ENCODE assay signal across 31 mouse cellular contexts in genomic region chr1:176124441-176124840, GRCm38 (mm10).
DNase-seq lines count a peak whose midpoint lies in the region; ATAC-seq and TF ChIP-seq lines count a peak whose summit lies in the region.
"Had no signal": no experiment of that assay in that cellular context is flagged by ENCODE, and none has a peak within 500 bp of the region (broad histone marks: within the 10 kb centered on the region; RNA-seq: fewer than 3 reads in every experiment).

No protein-coding gene starts in this region.

- no peaks in the 10 kb centered on the region for H3K36me3 ChIP-seq in heart, embryonic 10.5 days
- H3K36me3 ChIP-seq in heart, embryonic 13.5 days = no peaks in the 10 kb centered on the region
- H3K36me3 ChIP-seq in heart, embryonic 16.5 days (ENCODE audit: control insufficient read depth, insufficient read depth) = no peaks in the 10 kb centered on the region
- H3K36me3 ChIP-seq: embryonic facial prominence, embryonic 10.5 days; embryonic facial prominence, embryonic 13.5 days; forebrain, embryonic 12.5 days; forebrain, embryonic 15.5 days; hindbrain, embryonic 10.5 days; hindbrain, embryonic 13.5 days; intestine, embryonic 15.5 days; kidney, embryonic 15.5 days had no signal

- H3K4me2 ChIP-seq in heart, embryonic 13.5 days = peak overlapping the region; percentile 60
- peak overlapping the region; percentile 51 for H3K4me2 ChIP-seq in heart, embryonic 16.5 days (ENCODE audit: low read depth, low read length)
- H3K4me2 ChIP-seq: embryonic facial prominence, embryonic 13.5 days; forebrain, embryonic 12.5 days; forebrain, embryonic 15.5 days; hindbrain, embryonic 13.5 days; intestine, embryonic 15.5 days; kidney, embryonic 15.5 days had no signal

- no peak overlapping the region; the same call in 1 of the 2 replicates for H3K9ac ChIP-seq in heart, embryonic 13.5 days
- H3K9ac ChIP-seq in heart, embryonic 16.5 days (ENCODE audit: low read length) = no peak overlapping the region
- H3K9ac ChIP-seq: embryonic facial prominence, embryonic 13.5 days; forebrain, embryonic 12.5 days; forebrain, embryonic 15.5 days; hindbrain, embryonic 13.5 days; intestine, embryonic 15.5 days; kidney, embryonic 15.5 days had no signal

- no peak for ATAC-seq in heart, embryonic 13.5 days (ENCODE audit: extremely low read depth, insufficient number of reproducible peaks, low FRiP score, low TSS enrichment)
- no peak for ATAC-seq in heart, embryonic 16.5 days (replicated peaks; ENCODE audit: extremely low read depth, insufficient read depth, low FRiP score)
- ATAC-seq: activated CD4-positive, CD25-positive, alpha-beta regulatory T cell, adult 4 months; forebrain, embryonic 15.5 days; hindbrain, embryonic 16.5 days; intestine, embryonic 15.5 days had no signal

- peaks cover 14% of the 10 kb centered on the region for H3K4me1 ChIP-seq in cerebellum, adult 2 months (ENCODE audit: control insufficient read depth, insufficient read depth, low read length)
- peaks cover 7% of the 10 kb centered on the region; the same call in 1 of the 2 replicates for H3K4me1 ChIP-seq in heart, embryonic 10.5 days
- peaks cover 25% of the 10 kb centered on the region for H3K4me1 ChIP-seq in heart, embryonic 13.5 days
- peaks cover 11% of the 10 kb centered on the region for H3K4me1 ChIP-seq in heart, embryonic 16.5 days (ENCODE audit: control insufficient read depth, insufficient read depth, low read length)
- H3K4me1 ChIP-seq: embryonic facial prominence, embryonic 10.5 days; embryonic facial prominence, embryonic 13.5 days; forebrain, embryonic 12.5 days; forebrain, embryonic 15.5 days; hindbrain, embryonic 10.5 days; intestine, embryonic 15.5 days; kidney, embryonic 15.5 days had no signal

- H3K27ac ChIP-seq in cerebellum, adult 2 months (ENCODE audit: insufficient read depth, low read length) = peak overlapping the region; percentile 67; the same call in 1 of the 2 replicates
- no peak overlapping the region for H3K27ac ChIP-seq in heart, embryonic 10.5 days
- H3K27ac ChIP-seq in heart, embryonic 13.5 days (replicated peaks) = no peak overlapping the region
- H3K27ac ChIP-seq in heart, embryonic 16.5 days (ENCODE audit: low read length) = no peak overlapping the region
- H3K27ac ChIP-seq: embryonic facial prominence, embryonic 10.5 days; embryonic facial prominence, embryonic 13.5 days; forebrain, embryonic 12.5 days; forebrain, embryonic 15.5 days; gastrocnemius, adult 2 months; hindbrain, embryonic 10.5 days; hindbrain, embryonic 13.5 days; intestine, embryonic 15.5 days; kidney, embryonic 15.5 days had no signal

- H3K9me3 ChIP-seq in heart, embryonic 10.5 days = no peaks in the 10 kb centered on the region
- H3K9me3 ChIP-seq in heart, embryonic 13.5 days = no peaks in the 10 kb centered on the region
- 0 out of 2 replicates have a peak, but pooled peaks cover 2% of the 10 kb centered on the region for H3K9me3 ChIP-seq in heart, embryonic 16.5 days (replicated peaks; ENCODE audit: control insufficient read depth, low read length)
- H3K9me3 ChIP-seq: embryonic facial prominence, embryonic 10.5 days; embryonic facial prominence, embryonic 13.5 days; forebrain, embryonic 12.5 days; forebrain, embryonic 15.5 days; hindbrain, embryonic 10.5 days; hindbrain, embryonic 13.5 days; intestine, embryonic 15.5 days; kidney, embryonic 15.5 days had no signal

- H3K4me3 ChIP-seq in cerebellum, adult 2 months (replicated peaks; ENCODE audit: insufficient read depth, low read depth, low read length) = no peak overlapping the region
- H3K4me3 ChIP-seq in heart, embryonic 10.5 days = 0 out of 2 replicates have a peak overlapping the region, but pooled peaks have one; percentile 5
- peak overlapping the region; percentile 13 for H3K4me3 ChIP-seq in heart, embryonic 13.5 days
- H3K4me3 ChIP-seq in heart, embryonic 16.5 days (ENCODE audit: low read length) = 0 out of 2 replicates have a peak overlapping the region, but pooled peaks have one; percentile 10
- H3K4me3 ChIP-seq: embryonic facial prominence, embryonic 10.5 days; embryonic facial prominence, embryonic 13.5 days; erythroblast, embryonic 14.5 days; forebrain, embryonic 12.5 days; forebrain, embryonic 15.5 days; gastrocnemius, adult 2 months; hindbrain, embryonic 10.5 days; hindbrain, embryonic 13.5 days; intestine, embryonic 15.5 days; kidney, embryonic 15.5 days had no signal

- TF ChIP-seq POLR2A in cerebellum, adult 2 months (IDR thresholded peaks at IDR 0.05; ENCODE audit: borderline replicate concordance, insufficient read depth, low read length) = no peak

- TF ChIP-seq CTCF in cerebellum, adult 2 months (IDR thresholded peaks at IDR 0.05; ENCODE audit: borderline replicate concordance, insufficient read depth, low read depth, low read length) = no peak

- 30% methylated on average over 8 of the region's 8 CpGs for WGBS in cerebellum, adult 2 months
- WGBS in heart, embryonic 10.5 days = 46% methylated on average over 8 of the region's 8 CpGs
- WGBS in heart, embryonic 13.5 days = 35% methylated on average over 8 of the region's 8 CpGs
- 37% methylated on average over 8 of the region's 8 CpGs for WGBS in heart, embryonic 16.5 days

- H3K27me3 ChIP-seq in cerebellum, adult 2 months (ENCODE audit: control insufficient read depth, insufficient read depth, low read length) = no peaks in the 10 kb centered on the region
- H3K27me3 ChIP-seq in heart, embryonic 10.5 days (ENCODE audit: insufficient read depth, poor library complexity, severe bottlenecking) = peaks cover 38% of the 10 kb centered on the region
- H3K27me3 ChIP-seq in heart, embryonic 13.5 days (replicated peaks) = peaks cover 70% of the 10 kb centered on the region
- H3K27me3 ChIP-seq in heart, embryonic 16.5 days (ENCODE audit: control insufficient read depth, insufficient read depth, low read length) = peaks cover 24% of the 10 kb centered on the region; the same call in 1 of the 2 replicates
- H3K27me3 ChIP-seq: embryonic facial prominence, embryonic 13.5 days; forebrain, embryonic 12.5 days; forebrain, embryonic 15.5 days; hindbrain, embryonic 13.5 days; intestine, embryonic 15.5 days; kidney, embryonic 15.5 days had no signal

- DNase-seq in cerebellum, adult 2 months = peak in 1 of 2 experiments; percentile 57
- DNase-seq in cerebellum, postnatal 4 days (ENCODE audit: low spot score in 2 of 2) = no peak
- no peak for DNase-seq in heart, embryonic 10.5 days (ENCODE audit: low spot score)
- DNase-seq in heart, postnatal 25 days (ENCODE audit: low spot score) = no peak
- no peak for DNase-seq in heart, postnatal 36 days
- DNase-seq in heart, adult 9 months (ENCODE audit: low spot score in 2 of 2) = no peak
- DNase-seq: adrenal gland, adult 8-10 months; adrenal gland, postnatal 25 days; cerebellum, adult 11 months; cerebellum, adult 8-10 months; cerebellum, postnatal 25 days; embryo, embryonic 11 days; gastrocnemius, adult 2 months; gastrocnemius, postnatal 14 days; heart, adult 11 months; kidney, adult 11 months; kidney, adult 8-10 months; kidney, postnatal 10 days had no signal

- intact Hi-C loops in heart, postnatal 25 days (cut with DNase I) = no loop called here
- intact Hi-C loops in heart, postnatal 36 days (cut with DNase I) = no loop called here
